Mouse (Mus musculus): ENCODE measurements around the gene Cog1. TPM values are rescaled to one million over a fixed set of nuclear protein-coding genes. Genes with fewer than 3 reads are reported as not detected.

Gene Cog1
- polyA plus RNA-seq, 1 experiment from 2014 or later: 35.0 TPM

GRCm38 (mm10) chr11:113691851-113692250 lies 42.9 kb downstream of the Cog1 start:
- H3K9me3 ChIP-seq (ENCODE audit: control insufficient read depth, low read length): no peaks in the 10 kb centered on the region
- no peak overlapping the region for H3K4me2 ChIP-seq (ENCODE audit: low read depth, low read length)
- peaks cover 2% of the 10 kb centered on the region; the same call in 1 of the 2 replicates for H3K4me1 ChIP-seq (ENCODE audit: control insufficient read depth, insufficient read depth, low read length)
- no peak overlapping the region for H3K4me3 ChIP-seq (ENCODE audit: low read depth, low read length)
- no peaks in the 10 kb centered on the region for H3K27me3 ChIP-seq (ENCODE audit: control insufficient read depth, insufficient read depth, low read length)
- H3K36me3 ChIP-seq (ENCODE audit: control insufficient read depth, insufficient read depth, low read length): peaks cover 49% of the 10 kb centered on the region
- 63% methylated on average over 3 of the region's 3 CpGs for WGBS
- H3K9ac ChIP-seq (replicated peaks; ENCODE audit: low read depth, low read length): no peak overlapping the region
- no peak overlapping the region for H3K27ac ChIP-seq (ENCODE audit: low read depth, low read length)
- no peak for ATAC-seq (ENCODE audit: low read depth)

GRCm38 (mm10) chr11:113697571-113697970 lies 48.6 kb downstream of the Cog1 start:
- WGBS: 79% methylated on average over 5 of the region's 5 CpGs
- H3K36me3 ChIP-seq (ENCODE audit: control insufficient read depth, insufficient read depth, low read length): peaks cover 26% of the 10 kb centered on the region

GRCm38 (mm10) chr11:113698013-113698545 lies 49.1 kb downstream of the Cog1 start:
- Histone ChIP-seq H3K27ac (ENCODE audit: low read depth, low read length) (no peak overlapping the region), H3K4me1 (ENCODE audit: control insufficient read depth, insufficient read depth, low read length) (no peaks in the 10 kb centered on the region), H3K4me2 (ENCODE audit: low read depth, low read length) (no peak overlapping the region), H3K9me3 (ENCODE audit: control insufficient read depth, low read length) (no peaks in the 10 kb centered on the region), H3K4me3 (ENCODE audit: low read depth, low read length) (no peak overlapping the region), H3K36me3 (ENCODE audit: control insufficient read depth, insufficient read depth, low read length) (peaks cover 22% of the 10 kb centered on the region; the same call in 1 of the 2 replicates), H3K27me3 (ENCODE audit: control insufficient read depth, insufficient read depth, low read length) (no peaks in the 10 kb centered on the region), H3K9ac (replicated peaks; ENCODE audit: low read depth, low read length) (no peak overlapping the region)
- no peak for ATAC-seq (ENCODE audit: low read depth)
- WGBS: 82% methylated on average over 12 of the region's 12 CpGs

More at GRCm38 (mm10) chr11:113697571-113697970, 48.6 kb downstream of the Cog1 start:
- ATAC-seq (ENCODE audit: low read depth): no peak
- Histone ChIP-seq H3K27ac (ENCODE audit: low read depth, low read length) (no peak overlapping the region), H3K27me3 (ENCODE audit: control insufficient read depth, insufficient read depth, low read length) (no peaks in the 10 kb centered on the region), H3K4me1 (ENCODE audit: control insufficient read depth, insufficient read depth, low read length) (no peaks in the 10 kb centered on the region), H3K4me3 (ENCODE audit: low read depth, low read length) (no peak overlapping the region), H3K4me2 (ENCODE audit: low read depth, low read length) (no peak overlapping the region), H3K9ac (replicated peaks; ENCODE audit: low read depth, low read length) (no peak overlapping the region), H3K9me3 (ENCODE audit: control insufficient read depth, low read length) (no peaks in the 10 kb centered on the region)

GRCm38 (mm10) chr11:113699643-113700042 lies 50.7 kb downstream of the Cog1 start:
- Histone ChIP-seq H3K27me3 (ENCODE audit: control insufficient read depth, insufficient read depth, low read length) (no peaks in the 10 kb centered on the region), H3K4me1 (ENCODE audit: control insufficient read depth, insufficient read depth, low read length) (no peaks in the 10 kb centered on the region), H3K36me3 (ENCODE audit: control insufficient read depth, insufficient read depth, low read length) (peaks cover 13% of the 10 kb centered on the region; the same call in 1 of the 2 replicates), H3K4me2 (ENCODE audit: low read depth, low read length) (no peak overlapping the region), H3K4me3 (ENCODE audit: low read depth, low read length) (no peak overlapping the region), H3K9me3 (ENCODE audit: control insufficient read depth, low read length) (no peaks in the 10 kb centered on the region), H3K9ac (replicated peaks; ENCODE audit: low read depth, low read length) (no peak overlapping the region), H3K27ac (ENCODE audit: low read depth, low read length) (no peak overlapping the region)
- no peak for ATAC-seq (ENCODE audit: low read depth)
- 92% methylated on average over 7 of the region's 7 CpGs for WGBS

GRCm38 (mm10) chr11:113703758-113704157 lies 54.8 kb downstream of the Cog1 start:
- no peaks in the 10 kb centered on the region for H3K27me3 ChIP-seq (ENCODE audit: control insufficient read depth, insufficient read depth, low read length)
- H3K36me3 ChIP-seq (ENCODE audit: control insufficient read depth, insufficient read depth, low read length): no peaks in the 10 kb centered on the region
- no peaks in the 10 kb centered on the region for H3K4me1 ChIP-seq (ENCODE audit: control insufficient read depth, insufficient read depth, low read length)
- H3K4me2 ChIP-seq (ENCODE audit: low read depth, low read length): no peak overlapping the region
- WGBS: 40% methylated on average over 5 of the region's 5 CpGs
- H3K4me3 ChIP-seq (ENCODE audit: low read depth, low read length): no peak overlapping the region
- peak; percentile 66; the same call in 1 of the 2 replicates for ATAC-seq (ENCODE audit: low read depth)
- no peak overlapping the region for H3K9ac ChIP-seq (replicated peaks; ENCODE audit: low read depth, low read length)
- H3K9me3 ChIP-seq (ENCODE audit: control insufficient read depth, low read length): no peaks in the 10 kb centered on the region
- no peak overlapping the region for H3K27ac ChIP-seq (ENCODE audit: low read depth, low read length)

- Histone ChIP-seq H3K4me1 (ENCODE audit: control insufficient read depth, insufficient read depth, low read length) (peaks cover 15% of the 10 kb centered on the region), H3K27me3 (ENCODE audit: control insufficient read depth, insufficient read depth, low read length) (no peaks in the 10 kb centered on the region; the same call in 1 of the 2 replicates), H3K36me3 (ENCODE audit: control insufficient read depth, insufficient read depth, low read length) (no peaks in the 10 kb centered on the region), H3K9me3 (ENCODE audit: control insufficient read depth, low read length) (no peaks in the 10 kb centered on the region), H3K9ac (replicated peaks; ENCODE audit: low read depth, low read length) (no peak overlapping the region), H3K4me2 (ENCODE audit: low read depth, low read length) (no peak overlapping the region), H3K27ac (ENCODE audit: low read depth, low read length) (no peak overlapping the region), H3K4me3 (ENCODE audit: low read depth, low read length) (no peak overlapping the region)
- ATAC-seq (ENCODE audit: low read depth): no peak
- WGBS: 92% methylated on average over 15 of the region's 15 CpGs
Observed at GRCm38 (mm10) chr11:113705966-113706652, 57.1 kb downstream of the Cog1 start.

GRCm38 (mm10) chr11:113708629-113709213 lies 59.8 kb downstream of the Cog1 start:
- Histone ChIP-seq H3K36me3 (ENCODE audit: control insufficient read depth, insufficient read depth, low read length) (no peaks in the 10 kb centered on the region), H3K27ac (ENCODE audit: low read depth, low read length) (no peak overlapping the region), H3K9me3 (ENCODE audit: control insufficient read depth, low read length) (no peaks in the 10 kb centered on the region), H3K4me1 (ENCODE audit: control insufficient read depth, insufficient read depth, low read length) (peaks cover 15% of the 10 kb centered on the region), H3K4me2 (ENCODE audit: low read depth, low read length) (no peak overlapping the region), H3K27me3 (ENCODE audit: control insufficient read depth, insufficient read depth, low read length) (no peaks in the 10 kb centered on the region; the same call in 1 of the 2 replicates), H3K9ac (replicated peaks; ENCODE audit: low read depth, low read length) (no peak overlapping the region), H3K4me3 (ENCODE audit: low read depth, low read length) (no peak overlapping the region)
- WGBS: 55% methylated on average over 19 of the region's 19 CpGs
- no peak for ATAC-seq (ENCODE audit: low read depth)

GRCm38 (mm10) chr11:113709272-113709671 lies 60.3 kb downstream of the Cog1 start:
- H3K9ac ChIP-seq (replicated peaks; ENCODE audit: low read depth, low read length): no peak overlapping the region
- H3K4me1 ChIP-seq (ENCODE audit: control insufficient read depth, insufficient read depth, low read length): peaks cover 15% of the 10 kb centered on the region
- H3K4me2 ChIP-seq (ENCODE audit: low read depth, low read length): no peak overlapping the region
- H3K27ac ChIP-seq (ENCODE audit: low read depth, low read length): no peak overlapping the region
- H3K9me3 ChIP-seq (ENCODE audit: control insufficient read depth, low read length): no peaks in the 10 kb centered on the region
- H3K27me3 ChIP-seq (ENCODE audit: control insufficient read depth, insufficient read depth, low read length): no peaks in the 10 kb centered on the region; the same call in 1 of the 2 replicates
- no peak overlapping the region for H3K4me3 ChIP-seq (ENCODE audit: low read depth, low read length)
- 14% methylated on average over 15 of the region's 15 CpGs for WGBS
- H3K36me3 ChIP-seq (ENCODE audit: control insufficient read depth, insufficient read depth, low read length): no peaks in the 10 kb centered on the region
- ATAC-seq (ENCODE audit: low read depth): no peak

GRCm38 (mm10) chr11:113709731-113710256 lies 60.8 kb downstream of the Cog1 start, which contains the start of gene Cpsf4l:
Cpsf4l (minus strand) TSS chr11:113710017.
- Histone ChIP-seq H3K27me3 (ENCODE audit: control insufficient read depth, insufficient read depth, low read length) (no peaks in the 10 kb centered on the region; the same call in 1 of the 2 replicates), H3K9ac (replicated peaks; ENCODE audit: low read depth, low read length) (peak within 1 kb of the TSS; percentile 32), H3K4me1 (ENCODE audit: control insufficient read depth, insufficient read depth, low read length) (peaks cover 15% of the 10 kb centered on the region), H3K27ac (ENCODE audit: low read depth, low read length) (peak within 1 kb of the TSS; percentile 58), H3K4me2 (ENCODE audit: low read depth, low read length) (0 out of 2 replicates have a peak within 1 kb of the TSS, but pooled peaks have one; percentile 14), H3K9me3 (ENCODE audit: control insufficient read depth, low read length) (no peaks in the 10 kb centered on the region), H3K4me3 (ENCODE audit: low read depth, low read length) (no peak within 1 kb of the TSS), H3K36me3 (ENCODE audit: control insufficient read depth, insufficient read depth, low read length) (no peaks in the 10 kb centered on the region)
- WGBS: 6% methylated on average over 11 of the region's 11 CpGs
- ATAC-seq (ENCODE audit: low read depth): peak; percentile 47; the same call in 1 of the 2 replicates

Measured in neural tube, embryonic 14.5 days (tissue).